Mouse (Mus musculus) heart, postnatal 0 days (tissue): ENCODE measurements at regions not wholly inside any gene's neighbourhood (a gene's known extent, or its start where the extent isn't known, plus 50 kb on each side); places are given as distances from the start of the nearest gene placed in this dataset.

Experiments
- CTCF ChIP-seq: IDR thresholded peaks from 2 replicates; pipeline ENCODE4 v1.5.1; 2016; ENCODE audit warnings: antibody characterized with exemption, control low read depth, low read depth
- EP300 ChIP-seq: IDR thresholded peaks from 2 replicates; pipeline ENCODE4 v1.6.1; 2016; ENCODE audit warnings: antibody characterized with exemption, low read depth

GRCm38 (mm10) chr11:79752717-79753480, 161.9 kb downstream of the Rab11fip4 start:
- no peak for TF ChIP-seq CTCF
- TF ChIP-seq EP300, result no peak
